Mouse (Mus musculus): ENCODE data around the gene Id3. TPM values are rescaled to one million over a fixed set of nuclear protein-coding genes. Genes with fewer than 3 reads are reported as not detected.

The Id3 gene
- total and polyA plus RNA-seq, 2 experiments from 2014 or later, result 253 to 344 TPM

DNA sequence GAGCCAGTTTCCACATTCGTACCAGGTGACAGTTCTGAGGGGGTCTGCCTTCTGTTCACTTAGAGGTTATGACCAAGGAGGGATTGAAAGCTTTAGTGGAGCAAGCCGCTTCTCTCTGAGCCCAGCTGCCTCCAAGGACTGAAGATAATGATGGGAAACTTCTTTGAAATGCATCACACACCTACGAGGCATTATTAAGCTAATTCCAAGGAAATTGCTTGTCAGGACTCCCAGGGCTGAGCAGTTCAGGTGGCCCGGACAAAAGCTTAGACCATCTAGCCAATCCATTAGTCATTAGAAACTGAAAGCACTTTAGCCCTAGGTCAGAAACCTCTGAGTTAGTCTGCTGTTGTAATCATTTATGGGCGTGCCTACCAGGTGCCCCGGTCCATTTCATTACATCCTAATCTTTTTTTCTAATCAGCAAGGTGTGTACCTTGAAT lies 3.4 kb downstream of the Id3 start:
- Histone ChIP-seq H3K9ac (replicated peaks; ENCODE audit: low read length) (no peak overlapping the region; the same call in 1 of the 2 replicates), H3K4me3 (ENCODE audit: low read length) (no peak overlapping the region), H3K27ac (peak overlapping the region; percentile 80), H3K9me3 (ENCODE audit: low read length) (no peaks in the 10 kb centered on the region), H3K4me2 (ENCODE audit: low read depth, low read length) (peak overlapping the region; percentile 62), H3K36me3 (ENCODE audit: insufficient read depth, low read length) (no peaks in the 10 kb centered on the region), H3K27me3 (ENCODE audit: insufficient read depth, low read length) (peaks cover 19% of the 10 kb centered on the region), H3K4me1 (ENCODE audit: insufficient read depth, low read length) (peaks cover 13% of the 10 kb centered on the region; the same call in 1 of the 2 replicates)
- DNase-seq (ENCODE audit: low spot score) (no peak), ATAC-seq (no peak)
- WGBS, result 15% methylated on average over 6 of the region's 6 CpGs
- no peak for TF ChIP-seq CTCF (IDR thresholded peaks at IDR 0.05; ENCODE audit: low read depth)

DNA sequence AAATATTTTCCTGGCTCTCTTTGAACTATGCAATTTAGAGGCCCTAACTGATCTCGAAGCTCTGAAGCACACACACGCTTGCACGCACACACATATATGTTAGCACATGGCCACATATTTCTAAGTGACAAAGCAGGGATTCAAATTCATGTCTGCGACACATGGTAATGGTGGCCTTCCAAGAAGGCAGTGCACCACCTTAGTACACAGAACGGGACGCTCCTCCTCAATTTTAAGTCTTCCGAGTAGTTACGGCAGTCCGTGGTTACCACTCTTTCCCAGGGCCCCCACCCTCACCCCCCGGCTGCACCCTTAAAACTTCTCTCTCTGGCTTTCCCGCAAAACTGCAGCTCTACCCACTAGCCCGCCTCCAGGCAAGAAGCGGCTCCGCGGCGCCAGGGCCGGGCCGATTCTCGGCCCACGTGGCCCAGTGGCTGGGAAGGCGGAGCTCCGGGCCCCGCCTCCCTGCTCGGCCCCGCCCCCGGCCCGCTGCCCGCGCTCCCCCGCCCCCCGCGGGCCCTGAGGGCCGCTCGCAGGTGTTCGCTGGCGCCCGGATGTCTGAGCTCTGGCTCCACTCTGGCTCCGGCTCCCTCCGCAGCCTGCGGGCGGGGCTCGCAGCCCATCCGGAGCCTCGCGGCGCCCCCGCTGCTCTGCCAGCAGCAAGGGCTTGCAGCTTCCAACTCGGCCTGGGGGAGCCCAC lies 4.3 kb downstream of the Id3 start:
- Histone ChIP-seq H3K4me2 (ENCODE audit: low read depth, low read length) (peak overlapping the region; percentile 76), H3K4me3 (ENCODE audit: low read length) (peak overlapping the region; percentile 44), H3K4me1 (ENCODE audit: insufficient read depth, low read length) (peaks cover 10% of the 10 kb centered on the region; the same call in 1 of the 2 replicates), H3K9ac (replicated peaks; ENCODE audit: low read length) (peak overlapping the region; percentile 43), H3K27me3 (ENCODE audit: insufficient read depth, low read length) (peaks cover 13% of the 10 kb centered on the region), H3K36me3 (ENCODE audit: insufficient read depth, low read length) (no peaks in the 10 kb centered on the region), H3K27ac (peak overlapping the region; percentile 80), H3K9me3 (ENCODE audit: low read length) (no peaks in the 10 kb centered on the region)
- DNase-seq (ENCODE audit: low spot score), result peak; percentile 86
- under 1% methylated on average over 42 of the region's 48 CpGs for WGBS
- TF ChIP-seq CTCF (IDR thresholded peaks at IDR 0.05; ENCODE audit: low read depth), result no peak
- ATAC-seq, result peak; percentile 79

DNA sequence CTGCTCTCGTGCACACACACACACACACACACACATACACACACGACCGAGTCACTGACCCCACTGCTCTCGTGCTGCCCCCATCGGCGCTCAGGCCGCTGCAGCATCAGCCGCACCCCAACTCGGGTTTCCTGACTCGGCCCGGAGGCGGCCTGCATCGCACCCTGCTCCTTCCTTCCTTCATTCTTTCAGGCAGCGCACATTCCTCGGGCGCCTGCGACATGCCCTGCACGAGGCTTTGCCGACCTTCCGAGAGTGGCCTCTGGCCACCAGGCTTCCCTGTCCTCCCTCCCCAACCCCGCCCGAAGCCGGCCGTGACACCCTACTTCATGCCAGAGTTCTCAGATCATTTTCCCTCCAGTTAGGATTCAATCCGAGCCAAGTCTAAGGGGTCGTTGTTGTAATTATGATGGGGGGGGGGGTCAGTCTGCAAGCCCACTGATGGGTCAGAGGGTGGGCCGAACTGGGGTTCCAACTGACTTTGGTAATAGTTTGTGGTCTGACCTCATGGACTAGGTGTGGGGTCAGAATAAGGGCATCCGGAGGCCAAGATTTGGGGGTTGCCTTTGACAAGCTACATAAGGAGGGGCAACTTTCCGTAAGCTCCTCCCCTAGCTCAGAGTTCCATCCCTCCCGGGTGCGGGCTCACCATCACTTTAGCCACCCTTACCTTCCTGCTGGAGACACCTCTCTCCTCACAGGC lies 5.2 kb downstream of the Id3 start:
- 11% methylated on average over 30 of the region's 31 CpGs for whole genome bisulfite sequencing
- Histone ChIP-seq H3K9ac (replicated peaks; ENCODE audit: low read length) (no peak overlapping the region; the same call in 1 of the 2 replicates), H3K4me3 (ENCODE audit: low read length) (peak overlapping the region; percentile 44), H3K27me3 (ENCODE audit: insufficient read depth, low read length) (peaks cover 13% of the 10 kb centered on the region), H3K4me2 (ENCODE audit: low read depth, low read length) (peak overlapping the region; percentile 76), H3K36me3 (ENCODE audit: insufficient read depth, low read length) (no peaks in the 10 kb centered on the region), H3K27ac (peak overlapping the region; percentile 49; the same call in 1 of the 2 replicates), H3K9me3 (ENCODE audit: low read length) (no peaks in the 10 kb centered on the region), H3K4me1 (ENCODE audit: insufficient read depth, low read length) (peaks cover 3% of the 10 kb centered on the region; the same call in 1 of the 2 replicates)
- DNase-seq (ENCODE audit: low spot score) (no peak), ATAC-seq (no peak)
- TF ChIP-seq CTCF (IDR thresholded peaks at IDR 0.05; ENCODE audit: low read depth), result peak; percentile 40

DNA sequence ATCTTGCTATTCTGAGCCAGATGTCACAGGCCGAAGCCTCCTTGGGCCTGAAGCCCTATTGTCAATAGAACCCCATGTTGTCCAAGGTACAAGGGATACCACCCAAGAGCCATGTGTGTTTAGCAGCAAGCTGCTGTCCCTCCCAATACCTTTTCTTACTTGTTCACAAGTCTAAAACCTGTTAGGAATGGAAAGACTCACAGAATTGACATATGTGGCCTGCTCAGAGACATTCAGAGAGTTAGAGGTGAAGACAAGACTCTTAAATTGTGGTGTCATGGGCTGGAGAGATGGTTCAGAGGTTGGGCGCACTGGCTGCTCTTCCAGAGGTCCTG lies 5.7 kb downstream of the Id3 start:
- WGBS, result 84% methylated on average over 2 of the region's 2 CpGs
- H3K4me2 ChIP-seq (ENCODE audit: low read depth, low read length), result no peak overlapping the region
- DNase-seq (ENCODE audit: low spot score), result no peak
- TF ChIP-seq CTCF (IDR thresholded peaks at IDR 0.05; ENCODE audit: low read depth), result no peak
- no peak overlapping the region for H3K9ac ChIP-seq (replicated peaks; ENCODE audit: low read length)
- no peak overlapping the region for H3K27ac ChIP-seq
- ATAC-seq, result no peak
- H3K9me3 ChIP-seq (ENCODE audit: low read length), result no peaks in the 10 kb centered on the region
- H3K36me3 ChIP-seq (ENCODE audit: insufficient read depth, low read length), result no peaks in the 10 kb centered on the region
- no peak overlapping the region for H3K4me3 ChIP-seq (ENCODE audit: low read length)
- peaks cover 3% of the 10 kb centered on the region; the same call in 1 of the 2 replicates for H3K4me1 ChIP-seq (ENCODE audit: insufficient read depth, low read length)
- H3K27me3 ChIP-seq (ENCODE audit: insufficient read depth, low read length), result peaks cover 13% of the 10 kb centered on the region

DNA sequence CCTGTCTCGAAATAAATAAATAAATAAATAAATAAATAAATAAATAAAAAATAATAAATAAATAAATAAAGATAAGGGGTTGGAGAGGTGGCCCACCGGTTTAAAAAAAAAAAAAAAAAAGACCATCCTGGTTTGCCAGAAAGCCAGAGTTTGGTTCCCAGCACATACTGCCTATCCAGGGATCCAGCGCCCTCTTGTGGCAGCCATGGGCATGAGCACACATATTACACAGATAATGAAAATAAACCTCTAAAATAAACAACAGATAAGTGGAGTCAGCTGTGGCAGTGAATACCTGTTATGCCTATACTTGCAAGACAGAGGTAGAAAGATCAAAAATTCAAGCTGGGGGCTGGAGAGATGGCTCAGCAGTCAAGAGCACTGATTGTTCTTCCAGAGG lies 6.4 kb downstream of the Id3 start:
- ATAC-seq (no peak), DNase-seq (ENCODE audit: low spot score) (peak; percentile 74)
- peaks cover 13% of the 10 kb centered on the region for H3K27me3 ChIP-seq (ENCODE audit: insufficient read depth, low read length)
- H3K4me2 ChIP-seq (ENCODE audit: low read depth, low read length), result no peak overlapping the region
- H3K4me3 ChIP-seq (ENCODE audit: low read length), result no peak overlapping the region
- no peaks in the 10 kb centered on the region for H3K36me3 ChIP-seq (ENCODE audit: insufficient read depth, low read length)
- no peak overlapping the region for H3K27ac ChIP-seq
- H3K9ac ChIP-seq (replicated peaks; ENCODE audit: low read length), result no peak overlapping the region
- peaks cover 3% of the 10 kb centered on the region; the same call in 1 of the 2 replicates for H3K4me1 ChIP-seq (ENCODE audit: insufficient read depth, low read length)
- peak; percentile 75 for TF ChIP-seq CTCF (IDR thresholded peaks at IDR 0.05; ENCODE audit: low read depth)
- 42% methylated on average over 3 of the region's 3 CpGs for WGBS
- no peaks in the 10 kb centered on the region for H3K9me3 ChIP-seq (ENCODE audit: low read length)

DNA sequence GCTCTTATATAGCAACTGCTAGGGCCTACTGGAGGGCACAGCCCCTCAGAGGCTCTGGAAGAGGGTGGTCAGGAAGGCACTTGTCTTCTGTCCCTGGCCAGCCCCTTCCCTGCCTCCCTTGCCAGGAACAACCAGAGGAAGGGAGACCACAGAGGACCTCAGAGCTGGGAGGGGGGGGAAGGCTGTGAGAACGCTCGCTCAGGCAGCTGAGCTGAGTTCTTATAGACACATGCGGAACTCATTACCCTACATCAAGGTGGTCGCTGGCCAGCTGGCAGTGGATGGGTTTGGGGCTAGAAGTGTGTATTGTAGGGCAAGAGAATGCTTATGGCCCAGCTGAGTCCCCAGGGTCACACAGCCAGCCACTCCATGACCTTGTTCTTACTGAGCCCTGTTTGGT lies 7.3 kb downstream of the Id3 start:
- no peak overlapping the region for H3K27ac ChIP-seq
- H3K4me1 ChIP-seq (ENCODE audit: insufficient read depth, low read length), result peaks cover 3% of the 10 kb centered on the region; the same call in 1 of the 2 replicates
- DNase-seq (ENCODE audit: low spot score) (no peak), ATAC-seq (no peak)
- no peaks in the 10 kb centered on the region for H3K36me3 ChIP-seq (ENCODE audit: insufficient read depth, low read length)
- no peak for TF ChIP-seq CTCF (IDR thresholded peaks at IDR 0.05; ENCODE audit: low read depth)
- H3K9me3 ChIP-seq (ENCODE audit: low read length), result no peaks in the 10 kb centered on the region
- H3K27me3 ChIP-seq (ENCODE audit: insufficient read depth, low read length), result peaks cover 12% of the 10 kb centered on the region
- H3K4me3 ChIP-seq (ENCODE audit: low read length), result no peak overlapping the region
- no peak overlapping the region for H3K4me2 ChIP-seq (ENCODE audit: low read depth, low read length)
- 43% methylated on average over 4 of the region's 4 CpGs for WGBS
- no peak overlapping the region for H3K9ac ChIP-seq (replicated peaks; ENCODE audit: low read length)
